Mouse (Mus musculus) left cerebral cortex, postnatal 10 days (tissue): Measurements from ENCODE around the gene Hmga2. TPM values are rescaled to one million over a fixed set of nuclear protein-coding genes. Genes with fewer than 3 reads are reported as not detected.

Source experiments
- DNase-seq, 2 experiments: peaks; one replicate each; pipeline ENCODE4 v3.0.0; 2021 to 2022; ENCODE audit warnings: low spot score in 2 of 2, mixed read lengths in 1 of 2; ENCODE audit errors: extremely low spot score in 1 of 2
- intact Hi-C: fragments of 180-260 bp; cut with DNase I; formaldehyde crosslinking; loops from one replicate; pipeline ENCODE4 v1.15.1; 2025
- total RNA-seq, 2 experiments: library from RNA; stranded (reverse); gene quantifications; 2 replicates each; pipeline ENCODE4 v1.2.3; 2021

Gene Hmga2
- total RNA-seq, 2 experiments from 2014 or later, result 0.09 to 0.12 TPM

- DNase-seq, result no peak
- intact Hi-C loops, result no loop called here
Measured at GRCm38 (mm10) chr10:120407230-120407629, 69.0 kb downstream of the Hmga2 start.

- DNase-seq, result no peak
- intact Hi-C loops, result no loop called here
Measured at GRCm38 (mm10) chr10:120406038-120406437, 70.2 kb downstream of the Hmga2 start.

GRCm38 (mm10) chr10:120405322-120405721 is 70.9 kb downstream of the Hmga2 start:
- DNase-seq, result no peak
- intact Hi-C loops, result no loop called here

- intact Hi-C loops, result no loop called here
- no peak for DNase-seq
Measured at GRCm38 (mm10) chr10:120402966-120403365, 73.3 kb downstream of the Hmga2 start.

GRCm38 (mm10) chr10:120401787-120402186 is 74.5 kb downstream of the Hmga2 start:
- no peak for DNase-seq
- intact Hi-C loops, result no loop called here

- no peak for DNase-seq
- intact Hi-C loops, result no loop called here
Measured at GRCm38 (mm10) chr10:120399846-120400510, 76.3 kb downstream of the Hmga2 start.

- no peak for DNase-seq
- intact Hi-C loops, result no loop called here
Measured at GRCm38 (mm10) chr10:120398745-120399144, 77.5 kb downstream of the Hmga2 start.

- DNase-seq, result no peak
- intact Hi-C loops, result no loop called here
Measured at GRCm38 (mm10) chr10:120397211-120397631, 79.0 kb downstream of the Hmga2 start.

GRCm38 (mm10) chr10:120395550-120395949 is 80.7 kb downstream of the Hmga2 start:
- intact Hi-C loops, result no loop called here
- no peak for DNase-seq

GRCm38 (mm10) chr10:120394740-120395139 is 81.5 kb downstream of the Hmga2 start:
- no peak for DNase-seq
- intact Hi-C loops, result no loop called here

GRCm38 (mm10) chr10:120391971-120392716 is 84.1 kb downstream of the Hmga2 start:
- intact Hi-C loops, result no loop called here

GRCm38 (mm10) chr10:120390912-120391835 is 85.1 kb downstream of the Hmga2 start:
- intact Hi-C loops, result no loop called here
- no peak for DNase-seq

More at GRCm38 (mm10) chr10:120391971-120392716, 84.1 kb downstream of the Hmga2 start:
- no peak for DNase-seq

- intact Hi-C loops, result no loop called here
- no peak for DNase-seq
Measured at GRCm38 (mm10) chr10:120389707-120390106, 86.6 kb downstream of the Hmga2 start.

GRCm38 (mm10) chr10:120388966-120389365 is 87.3 kb downstream of the Hmga2 start:
- DNase-seq, result no peak
- intact Hi-C loops, result no loop called here

- no peak for DNase-seq
- intact Hi-C loops, result no loop called here
Measured at GRCm38 (mm10) chr10:120388400-120388871, 87.8 kb downstream of the Hmga2 start.

GRCm38 (mm10) chr10:120387105-120387504 is 89.2 kb downstream of the Hmga2 start:
- intact Hi-C loops, result no loop called here
- DNase-seq, result no peak

GRCm38 (mm10) chr10:120384797-120385600 is 91.3 kb downstream of the Hmga2 start:
- intact Hi-C loops, result no loop called here
- DNase-seq, result peak in 1 of 2 experiments; percentile 33

GRCm38 (mm10) chr10:120384040-120384439 is 92.2 kb downstream of the Hmga2 start:
- intact Hi-C loops, result no loop called here
- DNase-seq, result peak in 1 of 2 experiments; percentile 26
